Mouse (Mus musculus): ENCODE data around the gene Srp9. TPM values are rescaled to one million over a fixed set of nuclear protein-coding genes. Genes with fewer than 3 reads are reported as not detected.
A peak's percentile ranks its signal among the peaks of the same experiment; 100 is the strongest.
"Not testable (repeated sequence)": the region's sequence is repeated elsewhere in the genome, so short reads cannot be mapped to it uniquely, and the experiment has no call there.

The Srp9 gene
- total RNA-seq, 2 experiments from 2014 or later = 48.1 to 49.0 TPM

DNA sequence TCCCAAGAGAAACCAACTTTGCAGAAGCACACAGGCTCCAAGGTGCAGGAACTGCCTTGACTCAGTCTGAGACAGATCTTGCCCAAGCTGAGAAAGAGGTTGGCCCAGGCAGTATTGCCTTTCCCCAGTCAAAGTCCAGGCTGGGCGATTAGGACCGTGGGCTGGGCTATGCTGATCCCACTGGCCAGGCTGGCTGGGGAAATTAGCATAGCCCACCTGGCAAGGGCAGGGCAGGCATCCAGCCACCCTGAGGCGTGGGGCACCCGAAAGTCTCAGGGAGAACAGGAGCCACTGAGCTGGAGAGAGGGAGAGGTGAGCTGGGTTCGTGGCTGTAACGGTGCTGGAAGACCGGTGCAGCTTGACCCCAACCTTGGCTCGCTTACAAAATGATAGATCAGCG, 15.4 kb downstream of the Srp9 start:
- DNase-seq = no peak
- intact Hi-C loops (cut with DNase I) = loop anchor here (1.0 to 10.0 kb wide), 3 partner anchors 145 to 397 kb away; partner anchors contain the start of gene Degs1

DNA sequence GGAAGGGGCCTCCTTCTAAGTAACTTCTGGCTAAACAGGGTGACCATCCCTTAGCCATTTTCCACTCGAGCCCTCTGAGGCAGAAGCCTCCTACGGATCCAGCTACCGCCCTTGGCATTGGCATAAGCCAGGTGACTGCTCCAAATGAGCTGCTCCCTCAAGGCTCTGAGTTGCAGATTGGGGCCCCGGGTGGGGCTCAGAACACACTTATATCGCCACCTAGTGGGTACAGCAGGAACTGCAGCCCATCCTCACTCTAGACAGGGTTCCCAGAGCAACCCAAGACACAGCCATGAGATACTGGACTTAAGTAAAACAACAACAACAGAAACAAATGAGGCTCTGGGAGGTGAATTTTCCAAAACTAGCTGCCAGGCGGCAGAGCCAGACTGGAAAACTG, 15.8 kb downstream of the Srp9 start:
- peak; percentile 75 to 87 for DNase-seq
- intact Hi-C loops (cut with DNase I) = loop anchor here (1.0 to 10.0 kb wide), 3 partner anchors 144 to 397 kb away; partner anchors contain the start of gene Degs1

DNA sequence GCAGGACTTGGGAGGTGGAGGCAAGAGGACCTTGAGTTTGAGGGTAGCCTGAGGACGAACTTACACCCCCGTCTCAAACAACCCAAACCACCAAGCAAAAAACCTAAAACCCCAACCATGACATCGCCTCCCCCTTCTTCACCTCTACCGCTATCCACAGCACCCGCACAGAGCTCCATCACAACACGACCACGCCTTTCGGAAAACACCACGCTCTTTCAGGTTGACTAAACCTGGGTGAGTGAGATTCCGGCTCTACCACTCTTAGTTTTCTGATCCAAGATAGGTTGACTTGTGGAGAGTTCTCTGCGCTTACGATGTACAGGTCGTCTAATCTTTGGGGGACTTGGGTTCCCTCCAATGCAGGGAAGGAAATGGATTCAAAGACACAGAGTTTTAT, 18.2 kb downstream of the Srp9 start:
- no peak for DNase-seq
- intact Hi-C loops (cut with DNase I) = loop anchor here (5.0 to 10.0 kb wide), 2 partner anchors 142 to 395 kb away; partner anchors contain the start of gene Degs1

DNA sequence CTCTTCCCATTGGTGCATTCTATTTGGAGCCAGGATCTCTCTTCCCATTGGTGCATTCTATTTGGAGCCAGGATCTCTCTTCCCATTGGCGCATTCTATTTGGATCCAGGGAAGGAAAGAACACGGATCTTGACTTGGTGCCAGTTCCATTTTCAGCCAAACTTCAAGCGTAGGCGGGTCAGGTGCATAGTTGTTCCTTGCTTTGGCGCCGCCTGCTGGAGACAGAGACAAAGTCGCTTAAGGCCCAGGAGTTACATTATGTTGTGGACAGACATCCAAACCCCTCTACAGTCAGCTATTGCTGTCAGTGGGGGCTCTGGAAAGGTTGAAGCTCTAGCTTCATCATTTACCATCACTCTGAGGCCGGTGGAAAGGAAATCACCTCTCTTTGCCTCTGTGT, 18.8 kb downstream of the Srp9 start:
- peak in 1 of 2 experiments; percentile 38 for DNase-seq
- intact Hi-C loops (cut with DNase I) = loop anchor here (5.0 to 10.0 kb wide), 2 partner anchors 142 to 394 kb away; partner anchors contain the start of gene Degs1

DNA sequence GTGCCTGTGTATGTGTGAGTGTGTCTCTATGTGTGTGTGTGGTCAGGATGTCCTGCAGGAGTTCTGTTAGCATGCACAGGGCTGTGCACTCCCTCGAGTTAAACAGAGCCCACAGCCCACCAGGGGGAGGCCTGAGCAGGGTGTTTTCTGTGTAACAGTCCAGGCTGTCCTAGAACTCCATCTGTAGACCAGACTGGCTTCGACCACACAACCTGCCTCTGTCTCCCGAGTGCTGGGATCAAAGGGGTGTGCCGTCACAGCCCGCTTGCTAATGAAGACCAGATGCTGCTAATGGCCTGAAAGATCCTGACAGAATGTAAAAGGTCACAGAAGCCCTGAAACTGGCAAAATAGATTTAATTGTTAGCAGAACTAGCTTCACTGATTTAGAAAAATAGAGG, 21.0 kb downstream of the Srp9 start:
- DNase-seq = no peak
- intact Hi-C loops (cut with DNase I) = loop anchor here (10.0 kb wide), 1 partner anchor 139 kb away; the partner anchor contains the start of gene Degs1

DNA sequence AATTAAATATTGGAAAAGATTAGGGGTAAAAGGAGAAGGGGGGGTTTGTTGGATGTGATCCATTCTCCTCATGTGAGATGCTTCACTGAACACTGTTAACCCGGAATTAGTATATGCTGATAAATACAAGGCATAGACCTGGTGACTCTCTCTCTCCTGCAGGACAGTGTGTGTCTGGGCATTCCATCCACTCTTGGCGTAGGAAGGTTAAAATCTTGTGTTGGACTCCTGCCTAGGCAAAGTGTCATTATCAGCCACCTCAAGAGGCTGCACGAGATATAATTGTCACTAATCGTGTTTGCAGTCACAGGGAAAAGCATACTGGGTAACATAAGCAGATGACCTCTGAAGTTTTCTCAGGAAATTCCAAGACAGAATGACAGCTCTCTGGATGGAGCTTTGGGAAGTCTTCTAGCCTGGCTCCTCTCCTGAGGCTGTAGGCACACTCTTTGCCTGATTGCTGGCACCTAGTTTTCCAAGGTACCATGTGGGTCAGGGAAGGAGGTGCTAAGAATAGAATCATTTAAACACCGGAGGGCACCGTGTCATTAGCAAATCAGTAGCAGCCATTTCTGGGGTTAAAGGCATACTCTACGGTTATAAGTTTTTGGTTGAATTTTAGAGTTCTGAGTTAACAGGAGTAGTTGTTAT, 24.5 kb downstream of the Srp9 start:
- intact Hi-C loops (cut with DNase I) = loop anchor here (10.0 kb wide), 1 partner anchor 136 kb away; the partner anchor contains the start of gene Degs1
- DNase-seq = peak; percentile 33 to 50

DNA sequence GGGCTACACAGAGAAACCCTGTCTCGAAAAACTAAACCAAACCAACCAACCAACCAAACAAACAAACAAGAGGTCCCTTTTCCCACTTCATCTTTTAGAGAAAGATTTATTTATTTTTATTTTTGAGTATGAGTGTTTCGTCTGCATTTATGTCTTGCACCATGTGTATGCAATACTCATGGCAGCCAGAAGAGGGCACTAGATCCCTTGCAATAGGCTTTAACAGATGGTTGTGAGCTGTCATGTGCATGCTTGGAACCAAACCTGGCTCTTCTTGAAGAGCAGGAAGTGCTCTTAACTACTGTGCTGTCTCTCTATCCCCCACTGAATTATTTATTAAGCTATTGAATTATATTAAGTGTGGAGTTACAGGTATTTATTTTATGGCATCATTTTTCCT, 25.4 kb downstream of the Srp9 start:
- no peak for DNase-seq
- intact Hi-C loops (cut with DNase I) = loop anchor here (10.0 kb wide), 1 partner anchor 135 kb away; the partner anchor contains the start of gene Degs1

DNA sequence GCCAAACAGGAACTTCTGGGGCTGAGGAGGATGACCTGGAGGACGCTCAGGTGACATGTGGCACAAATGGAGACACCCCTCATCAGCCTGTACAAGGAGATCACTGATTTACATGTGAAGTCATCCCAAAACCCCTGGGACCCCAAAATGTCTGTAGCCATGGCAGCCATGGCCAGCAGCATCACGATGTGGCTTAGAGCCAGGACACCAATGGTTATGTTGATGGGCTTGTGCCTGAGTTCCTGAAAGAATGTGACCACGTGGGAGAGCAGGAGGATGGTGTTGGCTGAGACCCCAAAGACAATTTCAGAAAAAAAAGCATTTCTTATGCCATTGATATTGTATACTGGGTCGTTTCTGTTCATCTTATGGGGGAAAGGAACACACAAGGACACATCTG, 33.2 kb downstream of the Srp9 start:
- DNase-seq = no peak
- intact Hi-C loops (cut with DNase I) = loop anchor here (1.0 kb wide), 1 partner anchor 10 kb away; no protein-coding TSS in a partner anchor

DNA sequence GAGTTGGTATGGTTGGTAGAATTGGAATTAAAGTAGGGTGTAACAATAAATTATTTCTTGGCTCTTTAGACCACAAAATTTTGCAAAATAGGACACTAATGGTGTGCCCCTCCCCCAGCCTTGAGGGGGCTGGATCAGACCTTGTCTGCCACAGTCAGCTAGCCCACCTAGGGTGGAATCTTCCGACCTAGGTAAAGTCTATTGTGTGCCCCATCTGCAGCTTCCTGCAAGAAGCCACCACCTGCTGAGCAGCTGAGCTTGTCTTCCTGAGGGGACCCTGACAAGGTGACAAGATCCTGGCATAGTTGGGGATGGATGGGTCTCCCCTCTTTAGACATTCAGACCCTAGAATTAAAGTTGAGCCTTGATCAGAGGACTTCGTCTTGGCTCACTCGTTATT, 35.0 kb downstream of the Srp9 start:
- DNase-seq = no peak
- intact Hi-C loops (cut with DNase I) = no loop called here

DNA sequence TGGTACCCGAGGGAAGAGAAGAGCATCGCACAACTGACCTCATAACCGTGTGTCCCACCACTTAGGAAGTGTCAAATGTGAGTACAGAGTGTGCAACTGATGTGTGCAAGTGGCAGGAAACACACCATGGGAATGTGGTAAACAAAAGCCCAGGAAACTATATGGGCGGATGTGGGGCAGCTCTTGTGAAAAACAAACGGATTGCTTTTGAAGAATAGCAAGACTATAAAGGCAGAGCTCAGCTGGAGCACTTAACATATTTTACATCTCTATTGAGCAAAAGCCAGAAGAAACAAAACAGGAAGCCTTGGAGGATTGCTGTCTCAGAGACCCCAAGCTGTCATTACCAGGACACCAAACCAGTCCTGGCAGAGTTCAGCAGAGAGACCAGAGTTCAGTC, 38.4 kb downstream of the Srp9 start:
- no peak for DNase-seq
- intact Hi-C loops (cut with DNase I) = no loop called here

DNA sequence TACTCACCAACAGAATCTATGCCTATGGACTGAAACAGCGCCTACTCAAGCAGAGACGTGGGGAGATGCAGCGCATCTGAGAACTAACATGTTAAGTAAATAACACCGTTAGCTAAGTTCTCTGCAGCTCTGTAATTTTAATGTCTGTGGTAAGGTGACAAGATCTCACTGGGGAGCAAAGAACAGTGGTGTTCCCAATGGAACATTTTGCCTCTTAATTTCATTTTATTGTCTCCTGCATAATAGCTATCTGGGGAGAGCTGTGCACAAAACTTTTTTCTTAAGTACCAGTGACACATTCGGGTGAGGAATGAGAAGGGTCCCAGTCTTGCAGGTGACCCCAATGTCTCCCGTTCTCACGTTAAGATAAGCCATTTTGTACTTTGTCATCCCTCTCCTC, 39.8 kb downstream of the Srp9 start, which contains the start of gene Vmn1r1:
TSS of gene Vmn1r1 (minus strand) at position 101 of the 400 bp plus-strand sequence.
- intact Hi-C loops (cut with DNase I) = no loop called here
- no peak for DNase-seq

DNA sequence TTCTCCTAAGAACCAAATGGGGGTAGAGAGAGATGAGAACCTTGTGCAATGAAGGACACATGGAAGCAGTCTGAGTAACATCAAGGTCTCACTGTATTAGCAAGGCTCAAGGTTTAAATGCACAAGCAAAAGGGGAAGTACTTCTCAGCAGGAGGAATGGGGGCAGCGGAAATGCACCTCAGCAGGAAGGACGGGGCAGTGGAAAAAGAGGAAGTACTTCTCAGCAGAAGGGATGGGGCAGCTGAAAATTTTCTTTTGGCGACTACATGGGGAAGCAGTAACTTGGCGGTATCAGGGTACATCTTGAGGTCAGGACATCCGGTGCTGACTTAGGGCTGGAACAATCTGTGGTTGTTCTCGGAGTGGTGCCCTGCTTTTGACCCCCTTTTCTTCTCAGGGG, 45.7 kb downstream of the Srp9 start:
- DNase-seq; intact Hi-C loops (cut with DNase I): not testable (repeated sequence)

DNA sequence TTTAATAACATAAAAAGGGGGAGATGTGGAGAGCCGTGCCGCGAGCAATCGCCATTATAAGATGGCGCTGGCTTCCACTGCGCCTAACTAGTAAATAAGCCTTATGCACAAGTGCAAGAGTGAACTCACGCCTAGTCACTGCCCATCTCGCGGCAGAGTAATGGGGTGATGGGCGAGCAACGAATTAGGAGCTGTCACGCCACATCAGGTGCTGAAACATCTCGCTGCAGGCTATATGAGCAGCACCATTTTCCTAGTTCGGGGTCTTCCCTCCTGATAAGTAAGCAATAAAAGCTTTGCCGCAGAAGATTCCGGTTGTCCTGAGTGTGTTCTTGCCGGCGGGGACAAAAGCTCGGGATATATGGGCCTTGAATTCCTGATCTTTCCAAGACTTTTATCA, 52.4 kb downstream of the Srp9 start:
- DNase-seq; intact Hi-C loops (cut with DNase I): not testable (repeated sequence)

DNA sequence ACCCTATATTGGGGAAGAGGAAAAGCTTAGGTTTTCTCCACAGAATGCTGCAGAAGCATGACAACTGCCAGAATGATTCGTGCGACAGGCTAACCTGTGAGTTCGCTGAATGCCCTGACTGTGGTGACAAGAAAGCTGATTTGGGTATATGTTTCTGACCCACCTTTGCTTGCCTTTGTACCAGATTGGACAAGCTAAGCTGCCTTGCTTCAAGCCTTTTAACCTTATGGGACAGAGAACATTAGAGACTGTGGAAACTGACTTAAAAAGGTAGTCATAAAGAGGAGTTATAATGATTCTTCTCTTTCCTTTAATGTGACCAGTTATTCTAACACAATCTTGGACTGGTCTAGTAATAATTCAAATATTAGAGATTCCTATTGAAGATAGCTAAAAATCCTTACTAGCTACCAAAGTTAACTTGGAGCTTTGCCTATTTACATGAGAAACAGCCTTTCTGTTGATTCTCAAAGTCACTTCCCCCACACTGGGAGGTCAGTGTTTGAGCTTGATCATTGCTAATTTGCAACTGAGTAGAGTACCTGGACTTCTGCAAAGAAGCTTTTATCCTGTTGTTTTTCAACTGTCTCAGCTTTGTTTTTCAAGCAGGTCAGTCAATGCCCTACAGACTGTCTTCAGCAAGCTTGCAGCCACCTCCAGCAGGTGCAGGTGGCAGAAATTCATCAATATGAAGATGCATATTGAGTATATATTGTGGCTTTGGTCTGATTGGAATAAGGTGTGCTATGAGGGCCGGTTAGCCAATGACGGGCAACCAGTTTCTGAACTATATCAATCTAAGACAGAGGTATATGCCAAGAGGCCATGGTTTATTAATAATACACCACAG, 57.1 kb downstream of the Srp9 start:
- no peak for DNase-seq
- intact Hi-C loops (cut with DNase I) = no loop called here

Other genes starting within 250 kb of the Srp9 start
- gene Enah, start 104.7 kb upstream of the Srp9 start, total RNA-seq (2021) = 100 to 1,000 TPM; 140 to 156 TPM
- not detected for gene Vmn1r1, start 39.7 kb downstream of the Srp9 start, total RNA-seq (2021)
- 100 to 1,000 TPM in 1 of 2 experiments, 10 to 100 TPM in 1; 89.4 to 102 TPM for gene Degs1, start 158.1 kb downstream of the Srp9 start, total RNA-seq (2021)
- gene Fbxo28, start 216.9 kb downstream of the Srp9 start, total RNA-seq (2021) = 10 to 100 TPM; 23.5 to 26.1 TPM